Mouse (Mus musculus): ENCODE data around the gene Fam53b. TPM values are rescaled to one million over a fixed set of nuclear protein-coding genes. Genes with fewer than 3 reads are reported as not detected.

Gene Fam53b
- polyA plus RNA-seq, 1 experiment = 14.8 TPM

GRCm38 (mm10) chr7:132763351-132763750 is 50.3 kb downstream of the Fam53b start:
- no peak for TF ChIP-seq POLR2A (IDR thresholded peaks at IDR 0.05; ENCODE audit: borderline replicate concordance, extremely low read depth, insufficient read depth, insufficient read length, poor library complexity, severe bottlenecking)
- no peak for TF ChIP-seq CTCF (IDR thresholded peaks at IDR 0.05; ENCODE audit: borderline replicate concordance, extremely low read depth, insufficient read depth, insufficient read length)
- DNase-seq (ENCODE audit: low read depth) = no peak

DNA sequence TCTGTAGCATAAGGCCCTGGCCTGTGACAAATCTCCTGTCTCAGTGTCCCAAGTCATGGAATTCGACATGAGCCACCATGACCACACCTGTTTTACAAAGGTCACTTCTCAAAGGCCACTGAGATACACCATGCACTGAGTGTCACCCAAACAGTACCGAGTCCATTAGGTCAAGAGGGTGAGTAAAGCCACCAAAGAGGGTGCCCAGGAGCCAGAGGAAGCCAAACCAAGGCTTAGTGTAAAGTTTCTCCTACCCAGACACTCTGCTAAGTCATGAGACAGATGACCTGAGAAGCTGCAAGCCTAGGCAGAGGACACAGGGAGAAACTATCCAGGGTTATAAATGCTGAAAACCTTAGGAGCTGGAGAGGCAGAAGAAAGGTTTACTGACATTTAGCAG is 52.3 kb downstream of the Fam53b start:
- no peak for DNase-seq (ENCODE audit: low read depth)
- TF ChIP-seq POLR2A (IDR thresholded peaks at IDR 0.05; ENCODE audit: borderline replicate concordance, extremely low read depth, insufficient read depth, insufficient read length, poor library complexity, severe bottlenecking) = no peak

DNA sequence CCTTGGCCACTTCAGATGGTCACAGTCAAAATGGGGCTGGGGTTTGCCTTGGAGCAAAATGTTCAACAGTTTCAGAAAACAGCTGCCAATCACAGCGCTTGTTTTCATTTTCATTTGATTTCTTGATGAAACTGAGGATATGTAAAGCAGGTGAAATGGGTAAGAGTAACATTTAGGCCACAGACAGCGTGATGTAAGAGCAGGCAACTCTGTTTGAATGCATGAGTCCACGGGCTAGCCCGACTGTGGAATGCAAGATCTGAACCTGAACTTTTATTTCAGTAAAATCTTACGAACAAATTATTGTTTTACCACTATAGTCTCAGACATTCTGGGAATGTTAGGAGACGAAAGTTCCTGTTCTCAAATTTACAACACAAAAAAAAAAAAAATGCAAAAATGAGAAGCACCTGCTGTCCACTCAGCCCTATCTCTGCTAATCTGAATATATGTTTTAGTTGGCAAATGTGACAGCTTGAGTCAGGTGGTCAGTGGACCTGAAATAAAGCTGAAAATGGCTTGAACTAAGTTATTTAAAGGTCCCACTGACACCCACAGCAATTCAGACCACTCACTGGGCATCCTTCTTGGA is 53.0 kb downstream of the Fam53b start:
- TF ChIP-seq POLR2A (IDR thresholded peaks at IDR 0.05; ENCODE audit: borderline replicate concordance, extremely low read depth, insufficient read depth, insufficient read length, poor library complexity, severe bottlenecking) = no peak
- TF ChIP-seq CTCF (IDR thresholded peaks at IDR 0.05; ENCODE audit: borderline replicate concordance, extremely low read depth, insufficient read depth, insufficient read length) = no peak
- no peak for DNase-seq (ENCODE audit: low read depth)

DNA sequence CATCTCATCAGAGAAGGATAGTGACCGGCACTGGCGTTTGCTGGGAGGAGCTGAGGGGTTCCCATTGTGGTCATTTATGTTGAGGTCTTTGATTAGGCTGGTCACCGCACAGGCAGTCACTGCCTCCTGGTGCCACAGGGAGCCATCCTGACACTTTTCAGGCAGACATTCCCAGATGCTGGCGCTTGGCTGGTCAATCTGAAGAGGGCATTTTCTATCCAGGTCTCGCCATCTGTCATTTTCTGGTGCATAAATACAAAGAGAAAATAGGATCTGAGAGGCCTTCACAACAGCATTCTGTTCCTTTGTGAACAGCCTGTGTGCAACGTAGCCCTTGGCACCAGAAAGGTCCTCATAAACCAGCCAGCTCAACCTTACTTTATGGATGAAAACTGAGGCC is 53.8 kb downstream of the Fam53b start:
- no peak for TF ChIP-seq CTCF (IDR thresholded peaks at IDR 0.05; ENCODE audit: borderline replicate concordance, extremely low read depth, insufficient read depth, insufficient read length)
- TF ChIP-seq POLR2A (IDR thresholded peaks at IDR 0.05; ENCODE audit: borderline replicate concordance, extremely low read depth, insufficient read depth, insufficient read length, poor library complexity, severe bottlenecking) = no peak
- peak; percentile 72 for DNase-seq (ENCODE audit: low read depth)

DNA sequence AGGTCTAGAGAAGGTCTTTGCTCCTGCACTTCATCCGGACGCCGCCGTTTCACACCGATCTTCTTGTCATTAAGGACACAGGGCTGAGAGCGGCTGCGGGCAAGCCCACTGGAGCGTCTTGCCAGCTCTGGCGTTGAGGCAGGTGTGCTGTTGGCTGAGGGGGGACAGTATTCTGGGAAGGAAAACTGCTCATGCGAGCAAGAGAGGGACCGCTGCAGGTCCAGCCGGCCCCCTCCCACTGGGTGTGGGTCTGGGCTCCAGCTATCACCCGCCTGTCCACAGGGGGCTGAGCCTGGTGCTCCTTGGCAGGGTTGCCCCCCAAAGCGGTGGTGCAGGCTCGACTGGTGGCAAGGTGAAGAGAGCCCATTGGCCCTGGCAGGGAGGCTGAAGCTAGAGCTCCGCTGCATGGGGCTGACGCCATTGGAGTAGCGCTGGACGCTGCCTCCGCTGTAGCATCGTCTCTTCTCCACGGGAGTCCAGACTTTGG is 54.2 kb downstream of the Fam53b start:
- DNase-seq (ENCODE audit: low read depth) = peak; percentile 56
- TF ChIP-seq CTCF (IDR thresholded peaks at IDR 0.05; ENCODE audit: borderline replicate concordance, extremely low read depth, insufficient read depth, insufficient read length) (no peak), POLR2A (IDR thresholded peaks at IDR 0.05; ENCODE audit: borderline replicate concordance, extremely low read depth, insufficient read depth, insufficient read length, poor library complexity, severe bottlenecking) (no peak)

- TF ChIP-seq CTCF (IDR thresholded peaks at IDR 0.05; ENCODE audit: borderline replicate concordance, extremely low read depth, insufficient read depth, insufficient read length) (no peak), POLR2A (IDR thresholded peaks at IDR 0.05; ENCODE audit: borderline replicate concordance, extremely low read depth, insufficient read depth, insufficient read length, poor library complexity, severe bottlenecking) (no peak)
- peak; percentile 66 for DNase-seq (ENCODE audit: low read depth)
Measured at GRCm38 (mm10) chr7:132758875-132759274, 54.8 kb downstream of the Fam53b start.

- DNase-seq (ENCODE audit: low read depth) = no peak
- TF ChIP-seq POLR2A (IDR thresholded peaks at IDR 0.05; ENCODE audit: borderline replicate concordance, extremely low read depth, insufficient read depth, insufficient read length, poor library complexity, severe bottlenecking) (no peak), CTCF (IDR thresholded peaks at IDR 0.05; ENCODE audit: borderline replicate concordance, extremely low read depth, insufficient read depth, insufficient read length) (no peak)
Measured at GRCm38 (mm10) chr7:132756325-132756724, 57.4 kb downstream of the Fam53b start.

DNA sequence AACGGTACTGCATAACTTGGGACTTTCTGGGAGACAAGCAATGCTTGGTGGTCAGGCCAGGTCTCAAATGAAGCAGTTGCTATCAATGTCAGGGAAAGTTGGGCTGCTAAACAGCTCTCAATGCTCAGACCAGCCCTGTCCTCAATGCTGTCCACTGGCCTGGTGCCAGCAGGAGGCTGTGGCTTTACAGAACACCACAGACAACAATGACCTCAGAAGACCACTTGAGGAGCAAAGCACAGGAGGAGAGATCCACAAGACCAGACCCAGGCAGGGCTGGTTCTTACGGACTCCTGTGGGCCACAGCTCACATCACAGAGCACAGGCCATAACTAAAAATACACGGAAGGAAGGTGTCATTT is 59.3 kb downstream of the Fam53b start:
- peak; percentile 38 for DNase-seq (ENCODE audit: low read depth)
- TF ChIP-seq POLR2A (IDR thresholded peaks at IDR 0.05; ENCODE audit: borderline replicate concordance, extremely low read depth, insufficient read depth, insufficient read length, poor library complexity, severe bottlenecking) (no peak), CTCF (IDR thresholded peaks at IDR 0.05; ENCODE audit: borderline replicate concordance, extremely low read depth, insufficient read depth, insufficient read length) (no peak)

DNA sequence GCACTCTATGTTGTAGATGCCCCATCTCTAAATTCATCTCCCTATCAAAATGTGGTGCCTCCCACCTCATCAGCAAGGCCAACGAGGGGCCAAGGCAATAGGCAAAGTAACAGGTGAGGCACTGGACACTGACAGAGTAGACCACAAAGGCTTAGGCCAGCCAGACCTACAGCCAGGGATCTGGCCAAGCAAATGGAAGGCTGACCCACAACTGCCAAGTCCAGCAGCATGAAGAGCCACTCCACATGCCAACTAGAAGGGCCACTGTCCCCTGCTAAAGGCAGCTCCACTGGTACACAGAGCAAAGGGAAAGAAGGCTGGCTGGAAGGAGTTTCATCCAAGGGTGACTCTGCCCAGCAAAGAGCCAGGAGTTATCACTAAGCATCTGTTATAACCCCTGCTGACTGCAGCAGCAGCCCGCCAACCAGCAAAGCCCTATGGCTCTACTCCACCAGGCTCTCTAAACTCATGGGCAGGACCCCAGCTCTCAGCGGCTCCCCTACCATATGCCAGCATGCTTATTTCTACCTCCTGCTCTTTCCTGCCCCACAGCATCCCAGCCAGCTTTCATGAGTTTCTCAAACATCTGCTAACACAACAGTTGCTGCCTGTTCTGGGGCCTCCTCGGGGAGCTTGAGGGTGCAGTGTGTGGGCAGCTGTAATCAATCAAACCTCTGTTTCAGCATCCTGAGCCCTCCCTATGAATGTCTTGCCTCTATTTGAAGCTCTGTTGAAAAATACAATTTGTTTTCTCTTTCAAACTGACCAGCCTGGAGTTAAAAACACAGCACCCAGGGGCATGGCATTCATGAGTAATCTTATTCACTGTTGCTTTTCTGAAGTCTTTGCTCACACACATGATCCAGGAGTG is 59.9 kb downstream of the Fam53b start:
- TF ChIP-seq POLR2A (IDR thresholded peaks at IDR 0.05; ENCODE audit: borderline replicate concordance, extremely low read depth, insufficient read depth, insufficient read length, poor library complexity, severe bottlenecking) = no peak
- TF ChIP-seq CTCF (IDR thresholded peaks at IDR 0.05; ENCODE audit: borderline replicate concordance, extremely low read depth, insufficient read depth, insufficient read length) = no peak
- peak; percentile 69 for DNase-seq (ENCODE audit: low read depth)

DNA sequence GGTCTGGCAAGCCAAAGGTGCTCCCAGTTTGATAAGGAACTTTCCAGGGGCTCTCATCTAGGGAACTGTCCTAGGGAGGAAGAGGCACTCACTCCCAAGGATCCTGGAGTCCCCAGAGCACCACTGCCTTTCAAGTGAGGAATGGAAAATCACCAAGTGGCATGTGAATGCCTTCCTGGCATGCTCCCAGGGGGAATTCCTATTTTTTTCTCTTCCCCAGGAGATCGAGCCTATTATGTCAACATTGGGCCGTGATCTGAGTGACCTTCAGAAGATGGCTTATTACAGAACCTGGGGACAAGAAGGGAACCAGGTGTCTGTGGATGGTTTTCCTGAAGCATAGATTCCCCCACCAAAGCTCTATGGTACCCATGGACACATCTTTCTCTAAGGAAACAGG is 62.0 kb downstream of the Fam53b start:
- no peak for DNase-seq (ENCODE audit: low read depth)
- no peak for TF ChIP-seq CTCF (IDR thresholded peaks at IDR 0.05; ENCODE audit: borderline replicate concordance, extremely low read depth, insufficient read depth, insufficient read length)
- no peak for TF ChIP-seq POLR2A (IDR thresholded peaks at IDR 0.05; ENCODE audit: borderline replicate concordance, extremely low read depth, insufficient read depth, insufficient read length, poor library complexity, severe bottlenecking)

DNA sequence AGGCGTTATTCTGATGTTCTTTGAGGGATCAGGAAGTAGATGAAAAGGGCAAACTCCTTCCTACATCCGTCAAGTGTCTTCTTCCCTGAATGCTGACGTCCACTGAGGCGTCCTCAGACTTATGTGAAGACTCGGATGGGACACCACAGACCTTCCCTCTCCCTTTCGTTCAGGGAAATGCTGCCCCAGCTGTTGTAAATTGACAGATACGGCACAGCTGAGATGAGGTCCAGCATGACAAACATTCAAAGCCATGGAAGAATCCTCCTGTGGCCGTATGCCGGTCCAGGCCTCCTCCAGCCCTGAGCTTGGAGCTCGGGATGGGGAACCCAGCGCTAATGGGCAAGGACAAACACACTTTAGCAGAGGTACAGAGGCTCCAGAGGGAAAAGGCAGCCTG is 64.2 kb downstream of the Fam53b start:
- TF ChIP-seq CTCF (IDR thresholded peaks at IDR 0.05; ENCODE audit: borderline replicate concordance, extremely low read depth, insufficient read depth, insufficient read length) (no peak), POLR2A (IDR thresholded peaks at IDR 0.05; ENCODE audit: borderline replicate concordance, extremely low read depth, insufficient read depth, insufficient read length, poor library complexity, severe bottlenecking) (no peak)

More for the DNA sequence above, 64.2 kb downstream of the Fam53b start:
- no peak for DNase-seq (ENCODE audit: low read depth)

Measured in brain, embryonic 14.5 days (tissue).